Mouse (Mus musculus) forebrain, embryonic 13.5 days (tissue): ENCODE data around the gene Senp6. TPM values are rescaled to one million over a fixed set of nuclear protein-coding genes. Genes with fewer than 3 reads are reported as not detected.
A peak's percentile ranks its signal among the peaks of the same experiment; 100 is the strongest.
"Not testable (repeated sequence)": the region's sequence is repeated elsewhere in the genome, so short reads cannot be mapped to it uniquely, and the experiment has no call there.

Experiments used
- ATAC-seq: fragments of 200-750 bp; cut with Nextera tagmentation; 2 replicates; pipeline ENCODE4 v1.8.0; 2017
- H3K27ac ChIP-seq: fragments of 300-500 bp; sonication (generic); 2 replicates; pipeline ENCODE4 v1.5.1; 2015; ENCODE audit warnings: inconsistent platforms, mild to moderate bottlenecking, moderate library complexity
- H3K27me3 ChIP-seq: fragments of 300-500 bp; sonication (generic); 2 replicates; pipeline ENCODE4 v1.6.1; 2015; ENCODE audit warnings: mild to moderate bottlenecking, inconsistent platforms
- H3K36me3 ChIP-seq: fragments of 300-500 bp; sonication (generic); 2 replicates; pipeline ENCODE4 v1.6.1; 2015; ENCODE audit warnings: mild to moderate bottlenecking, inconsistent platforms; ENCODE audit not compliant: poor library complexity, severe bottlenecking
- H3K4me1 ChIP-seq: fragments of 300-500 bp; sonication (generic); 2 replicates; pipeline ENCODE4 v1.6.1; 2015; ENCODE audit warnings: inconsistent platforms
- H3K4me2 ChIP-seq: fragments of 300-500 bp; sonication (generic); 2 replicates; pipeline ENCODE4 v1.6.1; 2015; ENCODE audit warnings: inconsistent platforms, mild to moderate bottlenecking, moderate library complexity
- H3K4me3 ChIP-seq: fragments of 300-500 bp; sonication (generic); 2 replicates; pipeline ENCODE4 v1.5.1; 2015; ENCODE audit warnings: mild to moderate bottlenecking, inconsistent platforms
- H3K9ac ChIP-seq: fragments of 300-500 bp; sonication (generic); 2 replicates; pipeline ENCODE4 v1.6.1; 2015; ENCODE audit warnings: mild to moderate bottlenecking, inconsistent platforms
- H3K9me3 ChIP-seq: fragments of 300-500 bp; sonication (generic); replicated peaks from 2 replicates; pipeline ENCODE4 v1.6.1; 2016; ENCODE audit warnings: inconsistent platforms
- WGBS: fragments of 180-500 bp; shearing (Covaris S2); methylation state at CpG from one replicate; pipeline ENCODE4 v1.1.7; 2015; 5-methylcytosine and 5-hydroxymethylcytosine counted together
- polyA plus RNA-seq: library from polyadenylated mRNA; unstranded; fragments of >200 nt; fragmentation: Nextera tagmentation; extraction: Ambion mirVana; gene quantifications from 2 replicates; pipeline ENCODE4 v1.2.1, GENCODE M21; 2015

The Senp6 gene
- polyA plus RNA-seq, 1 experiment from 2014 or later, result 56.9 TPM

DNA sequence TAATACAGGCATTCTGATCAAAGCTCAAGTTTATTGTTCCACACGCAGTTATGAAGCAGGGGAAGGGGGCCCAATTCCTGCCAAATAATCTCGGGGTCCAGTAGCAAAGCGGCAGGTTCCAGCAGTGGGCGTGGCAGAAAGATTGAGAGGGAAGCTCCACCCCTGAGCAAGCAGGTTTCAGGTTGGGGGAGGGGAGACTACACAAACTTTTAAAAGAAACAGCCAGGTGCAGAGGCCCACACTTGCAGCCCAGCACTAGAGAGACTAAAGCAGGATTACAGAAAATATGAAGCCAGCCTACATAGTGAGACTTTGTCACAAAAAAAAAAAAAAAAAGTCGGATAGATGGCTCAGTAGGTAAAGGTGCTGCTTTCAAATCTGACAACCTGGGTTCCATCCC is 13.8 kb upstream of the Senp6 start:
- ATAC-seq, result no peak
- H3K9me3 ChIP-seq, result no peaks in the 10 kb centered on the region; the same call in 1 of the 2 replicates
- no peaks in the 10 kb centered on the region for H3K36me3 ChIP-seq
- 84% methylated on average over 5 of the region's 5 CpGs for WGBS
- H3K9ac ChIP-seq, result no peak overlapping the region
- H3K4me2 ChIP-seq, result no peak overlapping the region
- no peaks in the 10 kb centered on the region for H3K27me3 ChIP-seq
- no peak overlapping the region for H3K27ac ChIP-seq
- no peak overlapping the region for H3K4me3 ChIP-seq
- H3K4me1 ChIP-seq, result no peaks in the 10 kb centered on the region

DNA sequence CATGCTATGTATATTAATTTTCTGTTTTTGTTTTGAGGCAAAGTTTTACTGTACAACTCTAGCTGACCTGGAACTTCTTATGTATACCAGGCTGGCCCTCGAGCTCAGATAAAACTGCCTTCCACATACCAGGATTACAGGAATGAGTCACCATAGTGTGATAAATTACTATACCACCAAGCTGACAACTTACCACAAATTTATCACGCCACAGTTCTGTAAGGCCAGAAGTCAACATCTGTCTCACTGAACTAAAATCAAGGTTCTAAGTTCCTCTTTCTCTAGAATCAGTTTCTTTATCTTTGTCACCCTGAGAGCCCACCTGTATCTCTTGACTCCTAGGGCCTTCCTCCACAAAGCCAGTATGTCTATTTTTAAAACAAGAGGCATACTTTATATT is 9.0 kb upstream of the Senp6 start:
- WGBS, result 85% methylated on average over 2 of the region's 2 CpGs
- no peak for ATAC-seq

DNA sequence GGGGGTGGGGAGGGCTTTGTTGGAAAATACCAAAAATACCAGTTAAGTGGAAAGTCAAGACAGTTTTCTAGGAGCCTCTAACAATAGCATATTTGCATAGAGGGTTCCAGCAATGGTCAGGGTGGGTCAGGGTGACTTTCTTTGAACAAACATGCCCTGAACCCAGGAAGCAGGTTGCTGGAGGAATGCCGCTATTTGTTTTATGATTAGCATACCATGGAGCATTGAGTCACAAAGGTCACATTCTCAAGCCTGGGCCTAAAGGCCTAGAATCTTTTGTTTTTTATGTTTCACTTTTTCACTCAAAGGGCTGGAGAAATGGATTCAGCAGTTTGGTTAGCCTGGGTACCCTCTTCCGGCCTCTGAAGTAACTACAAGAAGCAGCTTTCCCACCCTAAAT is 1.2 kb upstream of the Senp6 start:
- H3K36me3 ChIP-seq, H3K4me2 ChIP-seq, ATAC-seq, H3K4me3 ChIP-seq, H3K27me3 ChIP-seq, H3K9me3 ChIP-seq, H3K27ac ChIP-seq, H3K4me1 ChIP-seq, H3K9ac ChIP-seq: not testable (repeated sequence)
- 87% methylated on average over 2 of the region's 2 CpGs for WGBS

More for the DNA sequence above, 9.0 kb upstream of the Senp6 start:
- no peak overlapping the region for H3K4me3 ChIP-seq
- no peaks in the 10 kb centered on the region for H3K27me3 ChIP-seq
- no peak overlapping the region for H3K27ac ChIP-seq
- H3K36me3 ChIP-seq, result no peaks in the 10 kb centered on the region
- no peaks in the 10 kb centered on the region for H3K4me1 ChIP-seq
- no peak overlapping the region for H3K4me2 ChIP-seq
- H3K9ac ChIP-seq, result no peak overlapping the region
- H3K9me3 ChIP-seq, result no peaks in the 10 kb centered on the region; the same call in 1 of the 2 replicates

DNA sequence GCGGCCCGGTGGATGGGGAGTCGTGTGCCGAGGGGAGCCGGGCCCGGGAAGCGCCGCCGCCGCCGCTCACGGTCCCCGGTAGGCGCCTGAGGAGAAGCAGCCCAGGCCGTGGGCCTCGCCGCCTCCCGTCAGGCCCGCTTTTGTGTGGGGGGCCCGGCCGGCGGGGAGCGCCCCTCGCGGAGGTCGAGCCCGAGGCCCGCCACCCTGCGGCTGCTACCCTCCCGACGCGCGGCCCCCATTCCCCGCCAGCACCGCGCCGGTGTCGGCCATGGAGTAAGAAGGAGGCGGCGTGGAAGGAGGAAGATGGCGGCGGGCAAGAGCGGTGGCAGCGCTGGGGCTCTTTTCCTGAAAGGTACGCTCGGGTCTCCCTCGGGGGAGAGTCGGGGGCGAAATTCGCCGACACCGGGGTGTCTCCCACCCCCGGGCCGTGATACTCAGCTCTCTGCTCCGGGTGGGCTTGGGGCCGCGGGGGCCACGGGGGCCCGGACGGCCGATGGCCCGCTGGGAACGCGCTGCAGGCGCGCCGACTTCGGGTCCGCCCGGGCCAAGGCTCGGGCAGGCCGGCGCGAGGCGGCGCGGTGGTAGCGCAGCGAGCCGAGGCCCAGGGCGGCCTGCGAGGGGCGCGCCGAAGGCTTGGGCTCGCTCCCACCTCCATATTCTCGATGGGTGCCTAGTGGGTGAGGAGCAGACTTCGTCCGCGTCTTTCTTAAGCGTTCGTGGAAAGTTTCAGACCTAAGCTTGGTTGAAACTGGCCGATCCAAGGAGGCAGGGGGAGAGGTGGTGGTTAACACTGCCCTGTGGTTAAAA is 721 bp downstream of the Senp6 start:
- WGBS, result under 1% methylated on average over 65 of the region's 93 CpGs
- Histone ChIP-seq H3K4me3 (peak overlapping the region; percentile 90), H3K4me1 (peaks cover 18% of the 10 kb centered on the region), H3K4me2 (peak overlapping the region; percentile 71), H3K36me3 (no peaks in the 10 kb centered on the region), H3K27ac (peak overlapping the region; percentile 100), H3K9me3 (no peaks in the 10 kb centered on the region), H3K27me3 (no peaks in the 10 kb centered on the region), H3K9ac (peak overlapping the region; percentile 99)
- peak; percentile 88 for ATAC-seq

DNA sequence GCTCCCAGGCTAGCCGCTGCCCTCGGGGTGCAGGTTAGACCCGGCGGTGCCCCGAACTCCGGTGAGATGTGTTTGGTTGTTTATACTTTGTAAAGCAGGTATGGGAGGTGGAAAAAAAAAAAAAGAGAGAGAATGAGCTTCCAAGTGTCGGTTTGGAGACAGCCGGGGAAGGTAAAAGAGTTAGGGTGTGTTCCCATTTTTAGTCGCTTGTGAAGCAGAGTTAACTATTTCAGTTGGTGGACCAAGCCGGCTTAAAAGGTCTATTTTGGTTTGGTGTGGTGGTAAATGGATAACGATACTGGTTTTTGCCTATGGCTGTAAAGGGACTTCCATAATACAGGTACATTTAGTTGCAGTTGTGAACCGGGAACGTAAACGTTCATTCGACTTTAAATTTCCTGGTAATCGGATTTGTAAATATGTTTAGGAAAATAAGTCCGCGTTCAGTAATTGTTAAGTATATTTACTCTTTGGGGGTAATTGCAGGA is 1.4 kb downstream of the Senp6 start:
- H3K36me3 ChIP-seq, result no peaks in the 10 kb centered on the region
- H3K4me2 ChIP-seq, result peak overlapping the region; percentile 71
- peaks cover 18% of the 10 kb centered on the region for H3K4me1 ChIP-seq
- under 1% methylated on average over 18 of the region's 18 CpGs for WGBS
- no peaks in the 10 kb centered on the region for H3K27me3 ChIP-seq
- no peaks in the 10 kb centered on the region for H3K9me3 ChIP-seq
- H3K9ac ChIP-seq, result peak overlapping the region; percentile 99
- peak overlapping the region; percentile 100 for H3K27ac ChIP-seq
- ATAC-seq, result no peak
- H3K4me3 ChIP-seq, result peak overlapping the region; percentile 90

DNA sequence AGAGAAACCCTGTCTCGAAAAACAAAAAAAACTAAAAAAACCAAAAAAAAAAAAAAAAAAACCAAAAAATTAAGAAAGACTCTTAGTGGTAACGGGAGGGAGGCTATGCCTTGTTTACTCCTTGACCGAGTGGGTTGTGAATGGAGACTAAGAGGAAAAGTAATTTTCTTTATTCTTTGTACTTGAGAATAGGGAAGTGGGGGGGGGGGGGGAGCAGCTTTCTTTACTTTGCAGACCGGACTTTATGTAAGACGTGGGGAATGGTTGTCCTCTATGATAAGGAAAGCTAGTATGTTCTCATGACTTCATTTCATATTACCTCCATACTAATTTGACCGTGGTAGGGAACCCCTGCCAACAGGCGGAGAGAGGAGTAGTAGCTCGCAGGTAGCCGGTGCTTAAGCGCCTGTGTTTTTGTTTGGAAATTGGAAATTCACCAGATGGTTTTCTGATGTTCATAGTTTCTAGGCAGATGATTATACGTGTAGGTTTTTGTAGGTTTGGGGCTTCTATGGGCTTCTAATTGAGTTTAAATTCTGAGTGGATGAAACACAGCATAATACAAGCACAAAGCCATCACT is 2.1 kb downstream of the Senp6 start:
- no peak overlapping the region for H3K27ac ChIP-seq
- peak overlapping the region; percentile 71 for H3K4me2 ChIP-seq
- no peaks in the 10 kb centered on the region for H3K9me3 ChIP-seq
- no peak for ATAC-seq
- H3K9ac ChIP-seq, result peak overlapping the region; percentile 99
- H3K27me3 ChIP-seq, result no peaks in the 10 kb centered on the region
- whole genome bisulfite sequencing, result 36% methylated on average over 11 of the region's 11 CpGs
- H3K4me3 ChIP-seq, result peak overlapping the region; percentile 90
- no peaks in the 10 kb centered on the region for H3K36me3 ChIP-seq
- H3K4me1 ChIP-seq, result peaks cover 24% of the 10 kb centered on the region

DNA sequence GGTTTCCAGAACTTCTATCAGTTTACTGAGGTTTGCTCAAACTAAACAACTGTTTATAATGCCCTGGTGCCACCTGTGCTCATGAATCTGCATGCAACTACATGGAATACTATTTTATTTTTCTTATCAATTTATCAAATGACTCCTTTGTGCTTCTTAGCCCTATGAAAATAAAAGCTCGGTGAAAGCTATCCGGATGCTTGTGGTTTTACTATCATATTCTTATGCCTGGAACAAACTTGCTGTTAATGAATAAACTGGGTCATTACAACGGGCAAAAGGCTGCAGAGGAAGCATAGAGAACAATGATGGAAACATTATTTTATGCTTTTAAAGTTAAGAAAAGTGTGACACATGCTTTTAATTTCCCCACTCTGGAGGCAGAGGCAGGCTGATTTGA is 3.3 kb downstream of the Senp6 start:
- Histone ChIP-seq H3K4me3 (no peak overlapping the region), H3K4me1 (peaks cover 36% of the 10 kb centered on the region), H3K36me3 (no peaks in the 10 kb centered on the region), H3K4me2 (no peak overlapping the region), H3K9me3 (no peaks in the 10 kb centered on the region), H3K9ac (no peak overlapping the region), H3K27me3 (no peaks in the 10 kb centered on the region), H3K27ac (no peak overlapping the region)
- no peak for ATAC-seq
- WGBS, result 90% methylated on average over 3 of the region's 3 CpGs

DNA sequence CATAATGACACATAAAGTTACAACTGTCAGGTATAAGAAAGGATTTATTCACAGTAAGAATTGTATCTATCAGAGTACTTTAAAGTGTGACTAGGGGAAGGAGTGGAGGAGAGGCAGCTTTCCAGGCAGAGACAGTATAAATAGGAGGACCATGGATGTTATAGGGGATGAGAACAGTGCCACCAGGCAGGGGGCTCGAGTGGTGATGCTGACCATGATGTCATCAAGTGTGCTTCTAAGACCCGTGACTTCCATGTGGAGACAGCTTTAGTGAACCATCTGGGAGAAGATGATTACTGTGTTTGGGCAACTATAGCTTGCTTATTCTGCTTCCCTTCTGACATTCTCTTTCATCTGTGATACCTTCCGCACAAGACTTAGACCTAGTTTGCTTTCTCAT is 4.9 kb downstream of the Senp6 start:
- Histone ChIP-seq H3K9ac (no peak overlapping the region), H3K9me3 (no peaks in the 10 kb centered on the region)

DNA sequence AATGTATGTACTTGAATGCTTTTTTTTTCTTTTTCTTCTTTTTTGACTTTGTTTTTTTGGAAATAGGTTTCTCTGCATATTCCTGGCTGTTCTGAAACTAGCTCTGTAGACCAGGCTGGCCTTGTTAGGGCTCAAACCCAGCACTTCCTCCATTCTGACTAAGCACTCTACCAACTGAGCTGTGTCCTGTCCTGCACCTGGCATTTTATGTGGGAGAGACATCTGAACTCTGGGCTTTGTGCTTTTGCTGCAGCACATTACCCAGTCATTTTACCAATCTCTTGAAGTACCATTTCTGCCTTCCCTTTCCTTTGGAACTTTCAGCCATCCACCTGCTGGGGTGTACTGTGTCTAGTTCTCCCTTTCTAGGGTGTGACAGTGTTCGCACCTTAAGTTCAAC is 7.4 kb downstream of the Senp6 start:
- H3K27ac ChIP-seq, result no peak overlapping the region
- no peak for ATAC-seq
- no peak overlapping the region for H3K4me2 ChIP-seq
- H3K4me3 ChIP-seq, result no peak overlapping the region
- H3K9ac ChIP-seq, result no peak overlapping the region
- no peaks in the 10 kb centered on the region for H3K27me3 ChIP-seq
- H3K9me3 ChIP-seq, result no peaks in the 10 kb centered on the region
- peaks cover 40% of the 10 kb centered on the region for H3K4me1 ChIP-seq
- H3K36me3 ChIP-seq, result no peaks in the 10 kb centered on the region
- WGBS, result 82% methylated on average over 1 of the region's 1 CpGs

More for the DNA sequence above, 4.9 kb downstream of the Senp6 start:
- Histone ChIP-seq H3K4me1 (peaks cover 40% of the 10 kb centered on the region), H3K27me3 (no peaks in the 10 kb centered on the region), H3K36me3 (no peaks in the 10 kb centered on the region), H3K27ac (no peak overlapping the region), H3K4me3 (no peak overlapping the region), H3K4me2 (no peak overlapping the region)
- ATAC-seq, result no peak
- WGBS, result 63% methylated on average over 3 of the region's 3 CpGs

DNA sequence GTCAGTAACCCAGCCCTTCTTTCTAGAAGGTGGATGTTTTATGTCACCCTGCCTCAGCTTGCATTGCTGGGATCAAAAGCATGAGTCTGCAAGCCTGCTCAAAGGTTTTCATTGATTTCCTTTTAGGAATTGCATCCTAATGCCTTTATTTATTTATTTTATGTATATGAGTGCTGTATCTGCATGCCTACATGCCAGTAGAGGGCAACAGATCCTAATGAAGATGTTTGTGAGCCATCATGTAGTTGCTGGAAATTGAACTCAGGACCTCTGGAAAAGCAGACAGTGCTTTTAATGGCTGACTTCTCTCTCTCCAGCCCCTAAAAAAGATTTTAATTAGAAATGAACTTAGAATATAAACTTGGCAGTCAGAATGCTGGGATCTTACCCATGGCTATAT is 8.2 kb downstream of the Senp6 start:
- H3K27ac ChIP-seq, result no peak overlapping the region; the same call in 1 of the 2 replicates
- peaks cover 35% of the 10 kb centered on the region for H3K4me1 ChIP-seq
- H3K9ac ChIP-seq, result no peak overlapping the region
- H3K4me2 ChIP-seq, result no peak overlapping the region
- ATAC-seq, result no peak
- H3K27me3 ChIP-seq, result no peaks in the 10 kb centered on the region
- H3K4me3 ChIP-seq, result no peak overlapping the region
- no peaks in the 10 kb centered on the region for H3K36me3 ChIP-seq
- H3K9me3 ChIP-seq, result peaks cover 4% of the 10 kb centered on the region; the same call in 1 of the 2 replicates

DNA sequence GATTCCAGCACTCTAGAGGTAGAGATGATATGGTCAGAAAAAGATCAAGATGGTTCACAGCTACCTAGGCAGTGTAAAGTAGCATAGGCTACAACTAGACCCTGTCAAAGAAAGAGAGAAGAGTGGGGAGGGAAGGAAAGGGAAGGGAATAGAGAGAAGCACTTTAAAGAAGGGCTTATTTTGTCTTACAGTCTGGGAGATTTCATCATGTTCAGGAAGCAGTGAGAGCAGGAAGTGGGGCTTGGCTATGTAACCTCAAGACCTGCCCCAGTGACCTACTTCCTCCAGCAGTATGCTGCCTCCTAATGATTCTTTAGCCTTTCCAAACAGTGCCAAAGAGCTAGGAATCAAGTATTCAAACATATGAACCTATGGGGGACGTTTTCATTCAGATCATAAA is 14.2 kb downstream of the Senp6 start:
- peaks cover 28% of the 10 kb centered on the region for H3K4me1 ChIP-seq
- ATAC-seq, result no peak
- no peaks in the 10 kb centered on the region for H3K27me3 ChIP-seq
- H3K9ac ChIP-seq, result no peak overlapping the region
- H3K4me3 ChIP-seq, result no peak overlapping the region
- H3K36me3 ChIP-seq, result no peaks in the 10 kb centered on the region
- no peak overlapping the region for H3K4me2 ChIP-seq
- no peak overlapping the region for H3K27ac ChIP-seq
- H3K9me3 ChIP-seq, result peaks cover 4% of the 10 kb centered on the region; the same call in 1 of the 2 replicates
- 97% methylated on average over 1 of the region's 1 CpGs for WGBS

DNA sequence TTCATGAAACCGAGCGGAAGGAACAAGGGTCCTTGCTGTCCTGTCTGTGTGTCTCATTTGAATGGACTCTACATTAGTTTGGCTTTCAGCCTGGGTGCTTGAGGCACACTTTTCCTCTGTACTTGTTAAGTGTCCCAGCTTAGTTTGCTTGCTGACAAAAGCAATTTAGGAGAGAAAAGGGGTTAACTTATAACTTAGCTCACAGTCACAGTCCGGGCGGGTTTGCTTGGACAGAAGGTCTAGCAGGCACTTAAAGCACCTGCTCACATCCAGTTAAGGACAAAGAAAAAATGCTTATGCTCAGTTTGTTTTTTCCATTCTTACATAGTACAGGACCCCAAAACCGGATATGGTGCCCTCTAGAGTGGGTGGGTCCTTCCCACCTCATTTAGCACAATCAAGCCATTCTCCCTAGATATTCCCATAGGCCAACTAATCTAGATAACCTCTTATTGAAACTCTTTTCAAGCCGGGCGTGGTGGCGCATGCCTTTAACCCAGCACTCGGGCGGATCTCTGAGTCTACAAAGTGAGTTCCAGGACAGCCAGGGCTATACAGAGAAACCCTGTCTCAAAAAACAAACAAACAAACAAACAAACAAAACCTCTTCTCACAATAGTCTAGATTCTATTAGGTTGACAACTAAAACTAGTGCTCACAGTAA is 17.9 kb downstream of the Senp6 start:
- Histone ChIP-seq H3K27me3 (no peaks in the 10 kb centered on the region), H3K9me3 (peaks cover under 1% of the 10 kb centered on the region; the same call in 1 of the 2 replicates), H3K9ac (no peak overlapping the region), H3K4me2 (no peak overlapping the region), H3K36me3 (no peaks in the 10 kb centered on the region), H3K4me3 (no peak overlapping the region), H3K27ac (no peak overlapping the region), H3K4me1 (peaks cover 24% of the 10 kb centered on the region)
- WGBS, result 54% methylated on average over 10 of the region's 10 CpGs
- ATAC-seq, result peak; percentile 37; the same call in 1 of the 2 replicates
